Mouse (Mus musculus): ENCODE results near the gene Napsa.
A peak's percentile ranks its signal among the peaks of the same experiment; 100 is the strongest.

The Napsa gene

DNA sequence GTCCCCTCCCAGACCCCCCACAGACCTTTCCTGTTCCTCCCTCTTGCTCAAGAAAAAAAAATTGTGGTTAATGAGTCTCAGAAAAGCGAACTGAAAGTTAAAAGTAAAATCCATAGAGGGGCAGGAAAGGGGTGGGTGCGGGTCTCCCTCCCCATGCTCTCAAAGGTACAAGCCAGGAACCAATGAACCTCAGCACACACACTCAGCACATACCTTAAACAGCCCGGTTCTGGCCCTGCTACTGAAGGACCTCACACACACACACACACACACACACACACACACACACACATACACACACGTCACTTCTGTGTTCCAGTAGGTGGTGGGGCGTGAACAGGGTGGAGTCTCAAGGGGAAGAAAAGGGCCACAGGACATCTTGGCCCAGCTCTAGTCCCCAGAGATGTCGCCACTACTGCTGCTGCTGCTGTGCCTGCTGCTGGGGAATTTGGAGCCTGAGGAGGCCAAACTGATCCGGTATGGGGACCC is at the start of gene Napsa:
Napsa (plus strand) TSS at position 168 of the 489 bp plus-strand sequence.
- DNase-seq, result no peak

DNA sequence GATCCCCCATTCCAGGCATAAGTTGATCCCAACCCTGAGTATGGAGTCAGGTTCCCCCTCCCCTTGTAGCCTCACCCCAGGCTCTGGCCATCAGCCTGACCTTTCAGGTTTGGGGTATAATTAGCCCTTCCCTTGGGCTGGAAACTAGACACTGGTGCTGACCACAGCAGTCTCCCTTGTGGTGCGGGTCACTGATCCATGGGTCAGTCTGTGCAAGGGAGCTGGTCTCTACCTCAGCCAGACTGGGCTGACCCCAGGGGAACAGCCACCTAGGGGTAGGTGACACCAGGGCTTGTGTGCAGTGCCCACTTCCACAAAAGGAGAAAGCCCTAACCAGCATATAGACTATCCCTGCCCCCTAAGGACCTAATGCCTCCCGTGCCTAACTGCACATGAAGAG is 49.1 kb upstream of the Napsa start:
- DNase-seq, result no peak

DNA sequence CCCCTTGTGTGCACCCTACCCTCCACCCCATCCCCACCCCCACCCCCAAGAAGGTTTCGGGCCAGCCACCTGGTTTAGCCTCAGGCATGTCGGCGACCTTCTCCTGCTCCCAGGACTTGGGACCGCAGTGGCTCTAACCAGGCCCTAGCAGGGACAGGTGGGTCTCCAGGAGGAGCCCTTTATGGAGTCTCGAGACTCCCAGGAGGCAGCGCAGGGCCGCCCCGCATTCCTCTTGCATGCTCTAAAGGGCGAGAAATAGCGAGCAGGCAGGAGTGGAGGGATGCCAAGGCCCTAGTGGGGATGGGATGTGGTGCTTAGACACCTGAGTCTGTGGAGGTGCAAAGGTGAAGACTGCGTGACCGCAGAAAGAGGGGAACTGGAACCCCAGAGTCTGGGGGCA is 47.7 kb upstream of the Napsa start, which contains the start of gene Mybpc2:
Mybpc2 (minus strand) TSS at position 155 of the 400 bp plus-strand sequence.
- no peak for DNase-seq

DNA sequence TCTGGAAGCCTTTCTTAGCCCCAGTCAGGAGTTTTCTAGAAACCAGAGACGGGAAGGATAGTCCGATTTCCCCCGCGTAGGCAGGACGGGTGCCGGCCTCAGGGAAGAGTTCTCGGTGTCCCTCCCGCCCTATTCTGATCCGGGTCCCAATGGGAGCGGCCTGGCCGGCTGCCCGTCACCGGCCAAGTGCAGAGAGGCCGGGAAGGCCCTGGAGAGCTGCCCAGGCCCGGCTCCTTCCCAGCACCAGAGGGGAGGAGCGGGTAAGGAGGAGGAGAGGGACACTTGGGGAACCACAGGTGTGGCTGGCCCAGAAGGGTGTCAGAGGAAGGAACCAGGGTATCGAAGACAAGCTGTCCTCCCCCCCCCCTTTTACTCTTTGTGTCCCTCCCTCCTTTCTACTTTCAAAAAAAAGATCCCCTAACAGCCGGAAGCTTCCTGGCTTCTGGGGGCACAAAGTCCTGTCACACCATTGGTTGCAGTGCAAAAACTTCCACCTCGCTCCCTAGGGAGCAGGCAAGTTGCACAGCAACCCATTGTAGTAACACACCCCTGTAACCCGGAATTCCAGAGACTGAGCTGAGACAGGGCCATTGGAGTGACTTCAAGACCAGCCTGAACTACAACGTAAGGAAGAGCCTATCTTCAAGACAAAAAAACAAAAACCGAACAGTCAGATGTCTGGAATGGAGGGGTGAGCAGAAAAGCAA is 46.9 kb upstream of the Napsa start:
- peak; percentile 23 for DNase-seq

DNA sequence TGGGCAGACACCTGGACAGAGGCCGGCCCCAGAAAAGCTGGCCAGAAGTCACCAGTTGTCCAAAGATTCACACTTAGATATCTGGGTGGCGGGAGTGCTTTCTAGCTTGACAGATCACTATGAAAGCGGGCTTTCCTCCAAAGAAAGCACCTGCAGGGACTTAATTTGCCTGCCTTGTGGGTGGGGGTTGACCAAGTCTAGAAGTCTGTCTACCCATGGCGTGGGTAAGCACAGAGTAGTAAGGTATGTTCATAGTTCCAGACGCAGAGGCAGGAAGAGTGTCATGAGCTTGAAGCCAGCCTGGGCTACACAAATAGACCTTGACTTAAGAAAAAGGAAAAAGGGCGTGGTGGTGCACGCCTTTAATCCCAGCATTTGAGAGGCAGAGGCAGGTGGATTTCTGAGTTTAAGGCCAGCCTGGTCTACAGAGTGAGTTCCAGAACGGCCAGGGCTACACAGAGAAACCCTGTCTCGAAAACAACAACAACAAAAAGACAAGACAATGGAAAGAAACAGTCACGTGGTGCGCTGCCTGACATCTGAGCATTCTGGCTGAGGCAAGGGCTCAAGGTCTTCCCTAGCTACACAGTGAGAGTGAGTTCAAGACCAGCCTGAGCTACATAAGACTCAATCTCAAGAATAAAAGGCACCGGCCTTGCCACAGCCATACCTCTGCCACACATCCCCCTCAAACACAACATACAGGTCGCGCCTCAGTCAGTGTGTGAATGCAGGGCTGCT is 45.6 kb upstream of the Napsa start:
- DNase-seq, result no peak

DNA sequence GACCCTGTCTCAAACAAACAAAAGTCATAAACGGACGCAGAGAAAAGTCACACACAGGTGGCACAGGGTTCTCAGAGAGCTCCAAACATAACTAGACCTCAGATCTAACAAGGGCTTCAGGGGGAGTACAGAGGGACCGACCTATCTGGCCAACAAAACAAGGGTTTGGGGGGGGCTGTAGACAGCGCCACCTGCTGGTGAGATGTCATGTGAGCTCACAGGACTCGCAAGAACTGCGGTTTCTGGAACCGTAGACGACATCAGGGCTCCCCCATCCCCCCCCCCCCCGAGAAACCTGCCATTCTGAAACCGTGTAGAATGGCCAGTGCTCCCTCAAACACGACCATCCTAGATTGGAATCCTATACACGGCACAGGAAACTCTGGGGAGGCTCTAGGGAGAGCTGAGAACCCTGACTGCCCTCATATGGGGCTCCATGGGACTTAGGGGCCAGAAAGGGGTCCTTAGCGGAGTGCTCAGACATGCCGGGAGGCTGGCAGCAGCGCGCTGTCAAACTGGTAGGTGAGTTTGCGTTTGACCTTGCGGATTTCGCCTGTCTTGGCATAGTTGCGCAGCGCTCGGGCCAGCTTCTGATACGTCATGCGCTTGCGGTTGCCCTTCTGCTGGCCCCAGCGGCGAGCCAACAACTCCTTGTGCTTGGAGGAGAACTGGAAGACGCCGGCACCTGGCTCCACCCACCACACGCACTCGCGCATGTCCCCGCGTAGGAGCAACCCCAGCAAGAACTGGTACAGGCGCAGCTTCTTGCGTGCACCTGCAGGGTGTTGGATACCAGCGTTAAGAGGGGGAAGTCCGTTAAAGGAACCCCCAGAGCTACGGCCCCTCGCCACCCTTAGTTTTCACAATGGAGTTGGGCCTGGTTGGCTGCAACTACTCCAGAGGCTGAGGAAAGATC is 44.4 kb upstream of the Napsa start:
- DNase-seq, result peak; percentile 89

DNA sequence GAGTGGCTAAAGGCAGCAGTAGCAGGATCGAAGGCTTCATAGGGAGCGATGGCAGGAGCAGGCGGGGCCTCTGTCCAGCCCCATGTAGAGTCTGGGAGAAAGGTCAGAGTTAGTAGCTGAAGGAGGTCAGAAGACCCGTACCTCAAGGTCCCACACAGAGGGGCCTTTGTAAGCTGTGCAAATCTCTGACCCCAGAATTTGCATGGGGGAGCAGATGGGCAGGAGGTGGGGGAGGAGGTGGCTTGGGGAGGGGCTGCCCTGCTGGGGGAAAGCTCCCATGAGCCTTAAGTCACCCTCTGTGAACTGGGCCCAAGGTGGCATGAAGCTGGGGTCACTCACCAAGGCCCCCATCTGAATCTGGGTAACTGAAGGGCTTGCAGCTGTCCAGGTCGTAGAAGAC is 42.7 kb upstream of the Napsa start:
- DNase-seq, result peak; percentile 4

DNA sequence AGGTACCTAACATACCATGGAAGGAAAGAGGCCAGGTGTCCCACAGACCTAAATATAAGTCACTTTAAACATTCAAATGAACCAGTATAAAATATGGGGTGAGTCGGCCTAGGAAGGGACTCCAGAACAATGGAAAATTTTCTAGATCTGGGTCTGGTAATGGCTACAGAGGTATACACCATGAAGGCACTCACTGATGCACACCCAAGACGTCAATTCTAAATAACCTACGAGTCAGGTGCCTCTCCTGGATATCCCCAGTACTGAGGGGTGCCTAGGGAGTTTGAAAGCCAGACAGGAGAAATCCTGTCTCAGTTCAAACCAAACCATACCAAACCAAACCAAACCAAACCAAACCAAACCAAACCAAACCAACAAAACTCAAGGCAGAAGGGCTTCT is 41.7 kb upstream of the Napsa start:
- DNase-seq, result no peak

DNA sequence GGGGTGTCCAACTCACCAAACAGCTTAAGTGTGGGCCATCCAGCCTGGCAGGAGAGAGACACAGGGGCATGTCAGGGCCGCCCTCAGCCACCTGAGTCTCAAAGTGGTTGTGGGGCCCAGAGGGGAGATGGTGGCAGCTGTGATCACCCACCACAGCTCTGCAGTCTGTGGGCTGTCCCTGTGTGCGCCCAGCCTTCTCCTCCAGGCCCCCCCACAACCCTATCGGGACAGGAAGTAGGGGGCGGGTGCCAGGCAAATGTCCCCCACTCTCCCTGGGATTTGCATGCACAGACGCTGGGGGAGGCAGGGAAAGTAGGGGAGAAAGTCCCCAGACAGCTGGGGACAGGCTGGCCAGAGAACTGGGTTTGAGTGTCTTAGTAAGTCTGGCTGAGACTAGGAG is 41.0 kb upstream of the Napsa start:
- DNase-seq, result peak; percentile 63

DNA sequence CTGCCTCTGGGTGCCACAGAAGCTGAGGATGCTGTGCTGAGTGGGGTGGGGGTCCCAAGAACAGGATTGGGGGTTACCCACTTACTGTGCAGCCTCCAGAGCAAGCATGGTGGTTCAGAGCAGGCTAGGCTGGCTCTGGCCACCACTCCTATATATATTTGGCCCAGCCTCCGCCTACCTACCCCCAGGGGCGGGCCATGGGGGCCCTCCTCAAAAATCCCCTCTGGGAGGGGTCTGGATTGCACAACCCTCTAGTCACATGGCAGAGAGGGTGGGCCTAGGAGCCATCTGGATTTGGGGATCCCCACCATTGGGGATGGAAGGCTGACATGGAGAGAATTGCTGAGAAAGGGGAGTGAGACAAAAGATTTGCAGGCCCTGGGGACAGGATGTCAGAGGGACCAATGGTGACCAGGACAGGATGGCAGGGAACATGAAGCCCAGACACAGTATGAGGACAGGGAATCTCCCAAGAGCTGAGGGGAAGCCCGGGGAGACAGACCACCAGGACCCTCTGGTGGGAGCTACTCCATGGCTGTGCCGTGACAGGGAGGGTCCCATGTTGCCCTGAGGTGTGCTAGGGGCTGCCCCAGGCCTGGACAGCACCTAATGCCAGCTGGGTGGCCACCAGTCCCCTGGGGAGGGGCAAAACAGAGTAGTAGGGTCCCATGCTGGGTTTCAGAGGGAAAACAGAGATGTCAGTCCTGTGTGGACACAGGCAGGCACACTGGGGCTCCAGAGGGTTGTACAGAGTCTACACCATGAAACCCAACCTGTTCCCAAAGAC is 40.0 kb upstream of the Napsa start, which contains the start of gene Spib:
Spib (minus strand) TSS at position 126 of the 787 bp plus-strand sequence.
- peak; percentile 16 for DNase-seq

DNA sequence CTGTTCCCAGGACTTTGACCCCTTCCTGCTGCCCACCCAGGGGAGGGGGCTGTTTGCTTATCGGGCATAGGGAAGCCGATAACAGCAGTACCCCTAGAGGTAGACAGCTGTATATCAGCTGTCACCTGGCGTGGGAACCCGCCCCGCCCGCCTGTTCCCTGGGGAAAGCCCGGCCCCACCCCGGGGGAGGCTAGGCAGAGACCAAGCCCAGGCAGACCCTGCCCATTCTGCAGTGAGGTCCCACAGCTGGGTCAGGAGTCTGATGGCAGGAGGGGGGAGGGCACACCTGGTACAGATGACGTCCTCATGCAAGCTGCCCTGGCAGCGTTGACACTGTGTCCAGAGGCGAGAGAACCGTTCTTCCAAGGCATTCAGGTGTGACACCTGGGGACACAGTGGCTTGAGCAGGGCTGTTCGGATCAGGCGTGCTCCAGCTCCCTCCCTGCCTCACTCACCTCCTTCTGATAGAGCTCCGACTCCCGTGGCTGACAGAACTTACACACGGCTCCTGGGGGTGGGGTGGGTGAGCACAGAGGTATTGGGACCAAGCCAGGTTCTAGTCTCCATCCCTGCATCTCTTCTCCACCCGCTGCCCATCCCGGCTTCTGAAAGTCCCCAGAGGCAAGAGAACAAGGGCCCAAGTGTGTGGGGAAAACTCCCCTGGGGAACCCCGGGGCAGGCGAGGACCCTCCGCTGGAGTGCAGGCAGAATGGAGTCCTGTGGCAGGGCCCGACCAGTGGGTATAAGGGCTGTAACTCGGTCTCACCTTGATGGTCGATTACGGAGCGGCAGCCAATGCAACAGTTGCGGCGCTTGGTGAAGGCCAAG is 39.0 kb upstream of the Napsa start:
- peak; percentile 6 for DNase-seq

DNA sequence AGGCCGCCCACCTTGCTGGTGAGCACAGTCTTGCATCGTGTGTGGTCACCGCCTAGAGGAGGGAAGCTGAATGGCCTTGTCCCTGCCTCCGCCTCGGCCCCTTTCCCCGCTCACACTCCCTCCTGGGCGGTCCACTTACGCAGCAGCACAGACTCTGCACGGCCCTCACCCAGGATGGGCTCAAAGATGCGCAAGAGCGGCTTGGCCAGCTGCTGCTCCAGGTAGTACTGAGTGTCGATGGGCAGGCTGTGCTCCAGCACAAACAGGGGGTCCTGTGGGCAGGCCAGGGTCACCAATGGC is 38.5 kb upstream of the Napsa start:
- no peak for DNase-seq

DNA sequence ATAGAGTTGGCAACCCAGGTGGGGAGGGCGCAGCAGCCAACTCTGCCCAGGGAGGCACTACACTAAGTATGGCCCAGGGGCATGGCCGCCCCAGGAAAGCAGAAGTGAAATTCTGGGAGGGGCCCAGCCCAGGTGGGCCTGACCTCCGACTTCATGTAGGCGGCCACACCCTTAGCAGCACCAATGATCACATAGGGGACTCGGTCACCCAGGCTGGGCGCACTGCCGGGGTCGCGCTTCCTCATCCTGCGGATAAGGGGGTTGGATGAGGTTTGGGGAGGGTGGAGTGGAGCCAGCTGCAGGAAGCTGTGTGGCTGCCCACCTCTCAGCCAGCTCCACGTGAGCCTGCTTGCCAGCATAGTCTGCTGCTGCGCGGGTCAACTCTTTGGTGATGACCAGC is 37.9 kb upstream of the Napsa start:
- peak; percentile 33 for DNase-seq

DNA sequence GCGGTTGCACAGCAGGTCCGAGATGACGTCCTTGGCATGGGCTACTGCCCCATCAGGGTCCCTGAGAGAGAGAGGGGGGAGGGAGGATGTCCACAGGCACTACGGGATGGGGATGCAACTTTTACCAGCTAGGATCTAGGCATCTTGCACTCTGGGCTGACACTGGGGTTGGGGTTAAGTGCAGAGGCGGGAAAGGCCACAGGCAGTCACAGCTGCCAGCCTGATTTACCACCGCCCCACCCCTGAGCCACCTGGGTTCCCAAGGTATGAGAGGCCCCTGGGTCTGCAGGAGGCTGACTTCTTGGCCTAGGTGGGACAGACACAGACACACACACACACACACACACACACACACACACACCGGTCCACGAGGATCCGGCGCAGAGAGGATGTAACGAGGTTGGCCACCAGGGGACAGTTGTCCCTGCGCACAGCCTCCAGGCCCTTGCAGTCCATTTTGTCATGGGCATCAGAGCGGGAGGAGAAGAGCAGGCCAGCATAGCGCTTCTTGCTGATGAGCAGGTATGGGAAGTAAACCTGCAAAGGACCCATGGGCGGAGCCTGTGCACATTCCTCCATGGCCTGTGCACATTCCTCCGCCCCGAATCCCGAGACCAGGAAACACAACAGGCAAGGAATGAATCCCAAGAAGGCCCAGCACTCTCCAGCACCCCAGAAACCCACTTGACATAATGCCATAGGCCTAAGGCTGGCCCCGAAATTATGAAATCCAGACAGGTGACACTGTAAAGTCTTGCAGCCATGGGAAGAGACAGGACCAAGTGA is 37.3 kb upstream of the Napsa start:
- DNase-seq, result peak; percentile 16

DNA sequence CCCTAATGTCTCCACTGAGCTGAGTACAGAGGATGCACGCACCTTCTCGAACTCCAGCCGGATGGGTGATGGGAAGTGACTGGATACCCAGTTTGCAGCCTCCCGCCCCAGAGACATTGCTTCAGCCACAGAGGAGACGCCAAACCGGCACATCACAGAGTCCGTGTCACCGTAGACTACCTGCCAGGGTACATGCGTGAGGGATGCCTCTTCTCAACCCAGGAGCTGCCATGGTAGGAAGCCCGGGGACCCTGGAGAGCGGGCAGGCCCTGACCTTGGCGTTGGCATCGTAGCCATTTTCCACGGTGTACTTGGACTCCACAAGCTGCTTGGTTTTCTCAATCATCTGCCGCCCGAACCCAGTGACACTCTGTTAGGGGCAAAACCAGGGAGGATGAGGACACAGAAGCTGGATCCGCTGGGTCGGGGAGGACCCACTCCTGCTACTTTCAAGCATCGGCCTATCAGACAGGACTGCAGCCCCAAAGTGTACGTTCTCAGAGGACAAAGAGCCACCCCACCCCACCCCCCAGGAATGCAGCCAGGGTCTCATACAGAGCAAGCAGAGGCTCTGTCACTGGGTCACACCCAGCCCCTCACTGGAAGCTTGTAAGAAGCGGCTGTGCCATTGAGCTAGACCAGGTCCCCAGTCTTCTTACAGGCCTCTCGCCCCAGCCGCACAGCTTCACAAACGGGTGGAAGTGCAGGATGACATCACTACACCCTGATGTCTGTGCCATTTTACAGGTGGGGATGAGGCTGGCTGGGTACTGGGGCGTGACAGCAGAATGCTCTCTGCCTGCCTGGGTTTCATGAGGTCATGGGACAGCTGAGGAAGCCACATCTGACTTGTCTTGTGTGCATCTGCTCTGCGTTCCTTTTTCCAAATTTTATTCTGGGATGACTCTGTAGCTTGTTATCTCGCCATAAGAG is 36.3 kb upstream of the Napsa start:
- no peak for DNase-seq

DNA sequence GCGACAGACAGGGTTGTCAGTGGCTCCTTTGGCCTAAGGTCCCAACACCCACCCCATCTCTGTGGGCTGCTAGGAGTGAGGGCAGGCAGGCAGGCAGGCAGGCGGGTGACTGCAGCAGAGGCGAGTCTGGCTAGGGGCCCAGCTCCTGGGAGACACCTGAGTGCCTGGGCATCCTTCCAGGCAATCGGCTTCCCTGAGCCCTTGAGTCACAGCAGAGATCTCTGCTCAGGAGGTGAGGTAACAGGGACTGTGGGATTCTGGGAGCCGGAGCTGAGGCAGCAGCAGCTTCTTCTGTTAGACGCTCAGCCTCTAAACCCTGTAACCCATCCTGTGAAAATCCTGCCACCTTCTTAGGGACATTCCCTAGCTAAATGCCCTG is 35.6 kb upstream of the Napsa start:
- no peak for DNase-seq

DNA sequence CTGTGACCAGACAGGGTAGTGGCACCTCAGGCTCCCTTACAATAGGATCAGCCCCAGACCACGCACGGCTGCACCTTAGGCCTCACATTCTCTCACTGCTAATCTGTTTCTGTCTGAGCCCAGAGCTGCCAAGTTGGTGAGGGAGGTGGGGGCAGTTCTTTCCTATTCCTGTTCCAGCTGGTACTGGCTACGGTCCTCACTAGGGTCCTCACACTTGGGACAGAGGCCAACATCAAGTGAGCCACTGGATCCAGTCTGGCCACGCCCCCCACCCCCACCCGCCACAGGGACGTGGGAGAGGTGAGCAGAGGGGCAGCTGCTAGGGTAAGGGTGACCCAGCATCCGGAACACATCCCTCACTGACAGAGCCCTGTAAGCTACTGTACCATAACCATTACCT is 35.2 kb upstream of the Napsa start:
- DNase-seq, result no peak

DNA sequence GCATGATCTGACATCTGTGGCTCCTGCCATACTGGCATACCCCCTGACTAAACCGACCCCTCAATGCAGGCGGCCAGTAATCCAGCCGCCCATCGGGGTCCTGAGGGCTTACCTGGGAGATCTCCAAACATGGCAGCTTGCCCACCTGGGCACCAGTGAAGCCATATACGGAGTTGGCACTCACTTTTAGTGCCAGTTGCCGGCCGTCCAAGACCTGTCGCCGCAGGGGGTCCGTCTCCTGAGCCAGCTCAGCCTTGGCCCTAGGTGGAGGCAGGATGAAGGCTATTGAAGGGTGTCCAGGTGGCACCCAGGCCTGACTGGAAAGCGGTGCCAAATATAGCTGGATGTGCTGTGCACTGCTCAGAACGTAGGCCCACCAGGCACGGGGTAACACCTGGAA is 34.7 kb upstream of the Napsa start:
- DNase-seq, result no peak

DNA sequence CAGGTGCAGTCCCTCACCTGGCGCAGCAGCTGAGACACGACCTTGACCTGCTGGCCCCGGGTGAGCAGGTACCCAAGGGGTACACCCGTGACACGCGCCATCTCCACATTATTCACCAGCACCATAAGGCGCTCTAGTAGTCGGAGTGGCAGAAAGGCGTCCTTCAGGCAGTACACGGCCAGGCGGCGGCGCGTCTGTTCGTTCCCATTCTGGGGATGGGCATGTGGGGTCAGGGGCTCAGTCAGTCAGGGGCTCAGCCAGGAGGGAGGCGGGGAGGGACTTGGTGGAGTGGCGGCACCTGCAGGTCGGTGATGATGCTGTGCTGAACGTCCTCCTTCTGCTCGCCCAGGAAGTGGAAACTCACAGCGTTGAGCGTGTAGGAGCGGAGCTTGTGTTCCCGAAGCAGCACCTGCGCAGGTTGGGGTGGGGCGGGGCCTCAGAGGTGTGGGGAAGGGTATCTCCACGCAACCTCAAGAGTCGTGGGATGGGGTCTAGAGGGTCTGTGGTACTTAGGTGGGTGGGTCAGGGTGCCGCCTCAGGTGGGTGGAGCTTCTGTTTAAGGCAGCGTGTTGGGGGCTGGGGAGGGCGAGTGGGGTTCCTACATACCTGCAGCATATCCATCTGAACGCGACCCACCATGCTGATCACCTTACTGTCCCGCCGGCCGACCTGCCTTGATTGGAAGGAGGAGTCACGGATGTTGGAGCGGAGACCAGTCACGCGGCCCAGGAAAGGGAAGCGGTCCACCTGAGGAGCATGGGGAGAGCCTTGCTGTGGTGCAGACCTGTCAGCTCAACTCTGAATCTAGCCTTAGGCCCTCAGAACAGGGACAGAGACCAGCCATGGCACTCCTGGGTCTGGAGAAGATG is 33.2 kb upstream of the Napsa start:
- DNase-seq, result no peak
